Mouse (Mus musculus): ENCODE data around the gene Gzmb. TPM values are rescaled to one million over a fixed set of nuclear protein-coding genes. Genes with fewer than 3 reads are reported as not detected.
"Not testable (repeated sequence)": the region's sequence is repeated elsewhere in the genome, so short reads cannot be mapped to it uniquely, and the experiment has no call there.

The Gzmb gene
- total RNA-seq (2014; rRNA removed) (0.34 and 1.0 TPM in 2 replicates), polyA plus RNA-seq (2012; rRNA removed) (0.27 and 0.49 TPM in 2 replicates)

GRCm38 (mm10) chr14:56262153-56262552 lies at the start of gene Gzmb:
TSS of gene Gzmb (minus strand) at chr14:56262260.
- 80% methylated on average over 5 of the region's 5 CpGs for WGBS
- Histone ChIP-seq H3K27ac (replicated peaks; ENCODE audit: insufficient read depth, low read depth, low read length) (no peak within 1 kb of the TSS), H3K4me1 (ENCODE audit: control insufficient read depth, insufficient read depth, low read length) (no peaks in the 10 kb centered on the region), H3K4me3 (ENCODE audit: insufficient read depth, low read depth, low read length) (no peak within 1 kb of the TSS), H3K36me3 (ENCODE audit: control insufficient read depth, insufficient read depth, low read length) (no peaks in the 10 kb centered on the region), H3K9ac (ENCODE audit: low read depth, low read length) (no peak within 1 kb of the TSS), H3K79me2 (ENCODE audit: control insufficient read depth, insufficient read depth, low read length) (no peaks in the 10 kb centered on the region), H3K27me3 (ENCODE audit: control insufficient read depth, insufficient read depth, low read length) (no peaks in the 10 kb centered on the region)
- TF ChIP-seq POLR2A (IDR thresholded peaks at IDR 0.05; ENCODE audit: extremely low read depth, insufficient read depth, low read length) (no peak), CTCF (IDR thresholded peaks at IDR 0.05; ENCODE audit: low read depth, low read length) (no peak)
- DNase-seq (ENCODE audit: extremely low read depth, low read depth, low spot score), result no peak

GRCm38 (mm10) chr14:56311801-56312200 lies 49.7 kb upstream of the Gzmb start:
- DNase-seq (ENCODE audit: extremely low read depth, low read depth, low spot score); H3K27me3 ChIP-seq (ENCODE audit: control insufficient read depth, insufficient read depth, low read length); H3K27ac ChIP-seq (replicated peaks; ENCODE audit: insufficient read depth, low read depth, low read length); H3K36me3 ChIP-seq (ENCODE audit: control insufficient read depth, insufficient read depth, low read length); H3K9ac ChIP-seq (ENCODE audit: low read depth, low read length); H3K4me3 ChIP-seq (ENCODE audit: insufficient read depth, low read depth, low read length); H3K4me1 ChIP-seq (ENCODE audit: control insufficient read depth, insufficient read depth, low read length); H3K79me2 ChIP-seq (ENCODE audit: control insufficient read depth, insufficient read depth, low read length): not testable (repeated sequence)

- Histone ChIP-seq H3K27me3 (ENCODE audit: control insufficient read depth, insufficient read depth, low read length) (no peaks in the 10 kb centered on the region), H3K36me3 (ENCODE audit: control insufficient read depth, insufficient read depth, low read length) (no peaks in the 10 kb centered on the region), H3K4me1 (ENCODE audit: control insufficient read depth, insufficient read depth, low read length) (no peaks in the 10 kb centered on the region; the same call in 1 of the 2 replicates), H3K9ac (ENCODE audit: low read depth, low read length) (no peak overlapping the region), H3K79me2 (ENCODE audit: control insufficient read depth, insufficient read depth, low read length) (no peaks in the 10 kb centered on the region), H3K27ac (replicated peaks; ENCODE audit: insufficient read depth, low read depth, low read length) (no peak overlapping the region), H3K4me3 (ENCODE audit: insufficient read depth, low read depth, low read length) (no peak overlapping the region)
- DNase-seq (ENCODE audit: extremely low read depth, low read depth, low spot score), result no peak
- TF ChIP-seq POLR2A (IDR thresholded peaks at IDR 0.05; ENCODE audit: extremely low read depth, insufficient read depth, low read length), result no peak
- TF ChIP-seq CTCF (IDR thresholded peaks at IDR 0.05; ENCODE audit: low read depth, low read length), result no peak
- 80% methylated on average over 9 of the region's 9 CpGs for WGBS
Measured at GRCm38 (mm10) chr14:56310238-56310637, 48.2 kb upstream of the Gzmb start.

- no peak overlapping the region for H3K9ac ChIP-seq (ENCODE audit: low read depth, low read length)
- H3K4me3 ChIP-seq (ENCODE audit: insufficient read depth, low read depth, low read length), result no peak overlapping the region
- TF ChIP-seq CTCF (IDR thresholded peaks at IDR 0.05; ENCODE audit: low read depth, low read length) (peak; percentile 27), POLR2A (IDR thresholded peaks at IDR 0.05; ENCODE audit: extremely low read depth, insufficient read depth, low read length) (no peak)
- WGBS, result 2% methylated on average over 4 of the region's 4 CpGs
- no peaks in the 10 kb centered on the region for H3K4me1 ChIP-seq (ENCODE audit: control insufficient read depth, insufficient read depth, low read length)
- no peaks in the 10 kb centered on the region for H3K27me3 ChIP-seq (ENCODE audit: control insufficient read depth, insufficient read depth, low read length)
- peak; percentile 43 for DNase-seq (ENCODE audit: extremely low read depth, low read depth, low spot score)
- no peaks in the 10 kb centered on the region for H3K36me3 ChIP-seq (ENCODE audit: control insufficient read depth, insufficient read depth, low read length)
- H3K79me2 ChIP-seq (ENCODE audit: control insufficient read depth, insufficient read depth, low read length), result no peaks in the 10 kb centered on the region
- no peak overlapping the region for H3K27ac ChIP-seq (replicated peaks; ENCODE audit: insufficient read depth, low read depth, low read length)
Measured at GRCm38 (mm10) chr14:56304149-56304548, 42.1 kb upstream of the Gzmb start.

- Histone ChIP-seq H3K4me3 (ENCODE audit: insufficient read depth, low read depth, low read length) (no peak overlapping the region), H3K27me3 (ENCODE audit: control insufficient read depth, insufficient read depth, low read length) (no peaks in the 10 kb centered on the region), H3K27ac (replicated peaks; ENCODE audit: insufficient read depth, low read depth, low read length) (no peak overlapping the region), H3K9ac (ENCODE audit: low read depth, low read length) (no peak overlapping the region), H3K36me3 (ENCODE audit: control insufficient read depth, insufficient read depth, low read length) (no peaks in the 10 kb centered on the region), H3K79me2 (ENCODE audit: control insufficient read depth, insufficient read depth, low read length) (no peaks in the 10 kb centered on the region), H3K4me1 (ENCODE audit: control insufficient read depth, insufficient read depth, low read length) (no peaks in the 10 kb centered on the region)
- 59% methylated on average over 10 of the region's 10 CpGs for WGBS
- no peak for DNase-seq (ENCODE audit: extremely low read depth, low read depth, low spot score)
- TF ChIP-seq CTCF (IDR thresholded peaks at IDR 0.05; ENCODE audit: low read depth, low read length) (no peak), POLR2A (IDR thresholded peaks at IDR 0.05; ENCODE audit: extremely low read depth, insufficient read depth, low read length) (no peak)
Measured at GRCm38 (mm10) chr14:56303506-56304025, 41.5 kb upstream of the Gzmb start.

GRCm38 (mm10) chr14:56302091-56302490 lies 40.0 kb upstream of the Gzmb start:
- DNase-seq (ENCODE audit: extremely low read depth, low read depth, low spot score), result no peak
- no peak overlapping the region for H3K27ac ChIP-seq (replicated peaks; ENCODE audit: insufficient read depth, low read depth, low read length)
- no peak for TF ChIP-seq POLR2A (IDR thresholded peaks at IDR 0.05; ENCODE audit: extremely low read depth, insufficient read depth, low read length)
- TF ChIP-seq CTCF (IDR thresholded peaks at IDR 0.05; ENCODE audit: low read depth, low read length), result no peak
- 79% methylated on average over 3 of the region's 3 CpGs for WGBS
- no peaks in the 10 kb centered on the region for H3K27me3 ChIP-seq (ENCODE audit: control insufficient read depth, insufficient read depth, low read length)
- H3K9ac ChIP-seq (ENCODE audit: low read depth, low read length), result no peak overlapping the region
- no peaks in the 10 kb centered on the region for H3K36me3 ChIP-seq (ENCODE audit: control insufficient read depth, insufficient read depth, low read length)
- no peaks in the 10 kb centered on the region for H3K79me2 ChIP-seq (ENCODE audit: control insufficient read depth, insufficient read depth, low read length)
- no peaks in the 10 kb centered on the region for H3K4me1 ChIP-seq (ENCODE audit: control insufficient read depth, insufficient read depth, low read length)
- H3K4me3 ChIP-seq (ENCODE audit: insufficient read depth, low read depth, low read length), result no peak overlapping the region
